Mouse (Mus musculus) ovary, postnatal 10 days (tissue): ENCODE data around the gene Zfp511.

ENCODE experiments used
- DNase-seq: peaks from one replicate; pipeline ENCODE4 v3.0.0; 2022; ENCODE audit warnings: low spot score

Zfp511 gene

DNA sequence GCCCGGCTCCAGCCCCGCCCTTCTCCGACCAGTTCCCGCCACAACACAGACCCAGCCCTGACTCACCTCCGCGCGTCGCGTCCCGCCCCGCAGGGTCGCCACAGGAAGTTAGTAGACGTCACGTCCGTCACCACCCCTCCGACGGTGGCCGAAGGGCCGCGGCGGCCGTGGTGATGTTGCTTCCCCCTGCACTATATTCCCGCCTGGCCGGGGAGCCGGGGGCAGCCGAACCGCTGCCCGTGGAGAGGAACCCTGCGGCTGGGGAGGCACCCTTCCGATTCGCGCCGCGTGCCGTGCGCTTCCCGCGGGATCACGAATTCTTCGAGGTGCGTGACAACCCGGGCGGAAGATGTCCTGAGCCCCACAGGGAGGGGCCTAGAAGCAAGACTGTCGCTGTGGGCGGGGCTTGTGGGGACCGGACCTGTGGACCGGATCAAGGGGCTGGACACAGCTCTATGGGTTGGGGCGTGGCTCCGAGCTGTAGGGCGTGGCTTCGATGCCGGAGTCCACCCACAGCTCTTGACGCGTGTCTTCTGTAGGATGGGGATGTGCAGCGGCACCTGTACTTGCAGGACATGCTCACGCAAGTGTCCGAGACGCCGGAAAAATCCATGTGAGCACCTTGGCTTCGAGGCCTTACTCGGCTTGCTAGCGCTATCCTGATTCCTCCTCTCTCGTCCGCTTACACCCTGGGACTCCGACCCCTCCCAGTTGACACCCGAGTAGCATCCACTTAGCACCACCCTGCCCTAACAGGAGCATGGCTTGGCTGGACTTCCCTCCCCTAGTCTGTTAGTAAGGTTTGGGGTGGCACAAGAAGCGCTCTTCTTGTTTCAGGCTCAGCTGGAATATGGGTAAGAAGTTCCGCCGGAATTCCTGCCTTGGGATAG, at the start of gene Zfp511, which contains the start of gene Tubgcp2:
TSS of gene Zfp511 (plus strand) at position 111 of the 890 bp plus-strand sequence.
TSS of gene Tubgcp2 (minus strand) at position 389 of the 890 bp plus-strand sequence.
- DNase-seq, result peak; percentile 84

DNA sequence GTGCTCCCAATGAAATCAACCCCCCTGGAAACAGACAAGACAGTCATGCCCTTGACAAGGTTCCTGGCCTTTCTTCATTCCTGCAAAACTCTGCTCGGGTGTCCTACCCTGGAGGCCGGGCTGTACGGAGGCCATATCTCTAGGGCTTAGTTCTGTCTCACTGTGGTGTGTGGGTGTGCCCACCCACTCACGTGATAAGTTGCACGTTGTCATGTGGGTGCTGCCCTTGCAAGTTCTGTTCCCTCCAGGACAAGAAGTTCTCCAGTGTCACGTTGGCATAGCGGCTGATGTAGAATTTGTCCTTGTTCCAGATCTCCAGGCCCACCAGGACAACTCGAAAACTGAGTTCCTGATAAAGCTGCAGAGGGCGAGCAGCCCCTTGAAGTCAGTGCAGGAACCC, 47.9 kb upstream of the Zfp511 start:
- no peak for DNase-seq

DNA sequence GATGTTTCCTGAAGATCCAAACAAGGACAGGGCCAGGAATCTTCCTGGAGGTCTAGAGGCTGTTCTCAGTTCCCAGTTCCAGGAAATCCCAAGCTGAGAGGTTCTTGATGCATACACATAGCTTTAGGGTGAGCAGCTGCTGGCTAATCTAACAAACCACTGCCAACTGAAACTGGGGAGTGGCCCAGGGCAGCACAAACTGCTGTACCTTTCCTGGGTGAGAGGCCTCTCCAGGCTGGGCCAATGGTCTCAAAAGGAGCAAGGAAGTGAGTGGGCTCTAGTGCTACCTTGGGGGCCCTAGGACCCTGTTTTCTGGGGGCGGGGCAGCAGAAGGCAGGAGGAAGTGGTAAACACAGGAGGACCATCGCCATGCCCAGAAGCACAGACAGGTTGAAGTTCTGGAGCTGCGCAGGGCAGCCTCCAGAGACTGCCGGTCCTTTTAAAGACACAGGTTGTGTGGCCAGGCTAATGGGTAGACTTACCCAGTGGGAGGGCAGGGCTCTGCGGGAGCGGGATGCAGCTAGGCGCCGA, 45.3 kb upstream of the Zfp511 start:
- no peak for DNase-seq

- no peak for DNase-seq
Measured at GRCm38 (mm10) chr7:139992406-139992805, 43.8 kb upstream of the Zfp511 start, which contains the start of gene Adam8. Gene Adam8, minus strand, starts transcription at chr7:139992562.

GRCm38 (mm10) chr7:139993532-139993931, 42.7 kb upstream of the Zfp511 start:
- no peak for DNase-seq

DNA sequence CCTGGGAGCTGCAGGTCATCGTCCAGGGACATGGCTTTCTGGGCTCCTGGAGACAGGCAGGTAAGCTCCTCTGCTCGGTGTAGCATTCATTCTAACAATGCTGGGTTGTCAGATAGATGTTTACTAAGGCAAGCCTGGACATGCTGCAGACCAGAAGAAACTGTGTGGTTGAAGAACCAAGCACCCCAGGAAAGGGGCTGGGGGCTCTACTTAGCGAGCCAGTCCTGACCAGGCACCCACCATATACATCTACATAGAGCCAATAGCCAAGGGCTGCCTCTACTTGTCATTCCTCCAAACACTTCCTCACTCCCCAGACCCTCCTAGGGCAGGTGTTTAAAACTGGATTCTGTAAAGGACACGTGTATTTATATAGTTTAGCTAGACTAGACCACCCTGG, 42.0 kb upstream of the Zfp511 start:
- DNase-seq, result no peak

GRCm38 (mm10) chr7:139994676-139995075, 41.5 kb upstream of the Zfp511 start:
- DNase-seq, result no peak

DNA sequence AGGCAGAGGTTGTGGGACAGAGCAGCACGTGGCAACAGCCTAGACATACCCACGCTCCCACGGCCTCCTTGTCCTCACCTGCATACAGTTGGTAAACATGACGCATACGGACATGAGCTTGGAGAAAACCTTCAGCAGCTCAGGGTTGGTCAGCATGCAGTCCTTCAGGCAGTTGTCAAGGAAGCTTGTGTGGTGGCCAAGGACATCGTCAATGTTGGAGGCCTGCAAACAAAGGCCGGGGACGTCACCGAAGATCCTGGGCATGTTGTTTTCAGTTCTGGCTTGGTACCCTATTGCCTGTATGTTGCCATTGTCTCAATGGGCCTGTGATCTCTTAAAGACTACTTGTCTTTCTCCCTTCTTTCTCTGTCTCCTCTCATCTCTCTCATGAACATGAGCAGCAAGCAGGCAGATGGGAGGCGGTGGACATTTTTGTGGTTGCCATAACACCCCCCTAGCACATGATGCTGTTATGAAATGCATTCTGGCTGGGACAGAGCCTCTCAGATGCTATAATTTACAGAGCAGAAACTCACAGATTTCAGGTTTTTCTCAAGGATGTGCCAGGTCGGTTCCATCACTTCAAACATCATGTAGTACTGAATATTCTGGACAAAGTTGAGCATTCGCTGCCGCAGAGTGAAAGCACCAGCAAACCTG, 37.4 kb upstream of the Zfp511 start:
- no peak for DNase-seq

GRCm38 (mm10) chr7:140001086-140001740, 35.0 kb upstream of the Zfp511 start:
- DNase-seq, result no peak

- DNase-seq, result no peak
Measured at GRCm38 (mm10) chr7:140004666-140005065, 31.5 kb upstream of the Zfp511 start.

DNA sequence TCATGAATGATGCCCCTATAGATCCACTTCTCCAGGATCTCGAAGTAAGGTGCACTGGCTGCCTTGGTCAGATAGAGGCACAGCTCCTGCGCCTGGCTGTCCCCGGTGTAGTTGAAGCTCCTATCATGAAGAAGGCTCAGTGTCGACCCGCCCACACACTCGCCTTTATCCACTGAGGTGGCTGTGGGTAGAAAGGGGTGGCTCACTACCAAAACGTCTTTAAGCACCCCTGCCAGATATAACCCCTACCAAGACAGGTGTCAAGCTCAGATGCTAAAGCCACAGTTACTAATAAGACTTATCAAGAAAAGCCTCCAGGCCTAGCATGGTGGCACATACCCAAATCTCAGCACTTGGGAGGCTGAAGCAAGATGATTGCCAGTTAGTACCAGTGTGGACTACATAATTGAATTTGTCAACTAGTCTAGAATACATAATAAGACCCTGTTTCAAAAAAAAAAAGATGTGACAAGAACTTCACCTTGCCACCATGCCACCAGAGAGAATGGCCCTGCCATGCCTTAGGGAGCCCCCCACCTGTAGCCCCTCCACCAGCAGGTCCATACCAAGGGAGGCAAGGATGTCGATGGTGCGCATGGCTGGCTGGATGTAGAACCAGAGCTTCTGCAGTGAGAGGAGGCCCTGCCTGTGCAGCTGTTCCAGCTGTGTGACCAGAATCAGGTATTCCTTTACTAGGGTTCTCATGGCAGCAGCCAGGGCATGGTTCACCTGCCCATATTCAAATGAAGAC, 29.2 kb upstream of the Zfp511 start:
- no peak for DNase-seq

GRCm38 (mm10) chr7:140007781-140008180, 28.4 kb upstream of the Zfp511 start:
- DNase-seq, result no peak

DNA sequence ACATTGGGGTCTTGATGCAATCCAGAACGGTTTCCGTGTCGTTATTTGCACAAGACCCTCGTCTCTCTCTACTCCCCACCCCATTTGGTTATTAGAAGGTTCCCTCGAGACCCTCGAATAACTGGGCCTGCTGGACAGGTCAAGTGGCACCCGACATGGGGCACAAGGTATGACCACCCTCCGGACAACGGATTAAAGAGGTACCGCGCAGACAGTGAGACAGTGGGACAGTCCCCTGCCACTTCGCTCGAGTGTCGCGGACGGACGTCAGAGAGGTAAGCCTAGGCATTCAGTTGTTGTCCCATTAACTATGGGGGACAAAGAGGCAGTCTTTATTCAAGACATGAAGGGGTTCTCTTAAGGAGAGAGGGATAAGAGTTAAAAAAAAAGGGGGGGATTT, 24.9 kb upstream of the Zfp511 start:
- no peak for DNase-seq

GRCm38 (mm10) chr7:140031771-140032170, 4.4 kb upstream of the Zfp511 start:
- DNase-seq, result no peak

DNA sequence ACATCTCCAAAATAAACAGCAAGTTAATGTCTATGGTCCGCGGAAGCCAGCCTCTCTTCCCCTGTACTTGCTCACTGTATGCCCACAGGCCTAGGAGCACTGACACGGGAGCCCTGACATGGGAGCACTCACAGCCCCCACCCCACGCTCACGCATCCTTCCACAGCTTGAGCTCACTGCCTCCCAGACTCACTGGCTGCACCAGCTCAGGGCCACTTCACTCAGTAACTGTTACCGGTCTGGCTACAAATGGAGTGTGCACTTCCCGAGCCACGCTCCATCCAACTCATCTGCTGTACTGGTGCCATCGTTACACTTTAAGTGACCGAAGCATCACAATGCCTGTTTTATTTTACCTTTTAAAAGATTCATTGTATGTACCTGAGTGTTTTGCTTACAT, 3.8 kb upstream of the Zfp511 start:
- no peak for DNase-seq

DNA sequence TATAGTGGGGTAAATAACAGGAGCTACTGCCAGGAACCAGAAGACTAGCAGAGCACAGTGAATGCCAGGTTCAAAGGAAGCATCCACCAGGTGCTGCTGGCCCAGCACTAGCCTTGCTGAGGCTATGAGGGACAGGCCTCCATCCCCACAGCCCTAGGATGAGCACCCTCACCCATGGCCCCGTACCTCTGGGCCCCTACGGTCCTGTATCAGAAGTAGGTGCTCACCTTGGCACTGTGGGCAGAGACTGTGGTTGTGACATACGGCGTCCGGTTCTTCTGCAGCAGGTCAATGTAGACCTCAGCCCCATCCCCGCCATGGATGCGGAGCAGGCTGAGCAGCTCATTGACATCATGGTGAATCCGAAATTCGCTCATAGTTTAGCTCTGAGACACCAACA, 2.8 kb upstream of the Zfp511 start:
- no peak for DNase-seq

GRCm38 (mm10) chr7:140035456-140035855, 735 bp upstream of the Zfp511 start:
- no peak for DNase-seq

- DNase-seq, result no peak
Measured at GRCm38 (mm10) chr7:140037171-140037555, 972 bp downstream of the Zfp511 start.

DNA sequence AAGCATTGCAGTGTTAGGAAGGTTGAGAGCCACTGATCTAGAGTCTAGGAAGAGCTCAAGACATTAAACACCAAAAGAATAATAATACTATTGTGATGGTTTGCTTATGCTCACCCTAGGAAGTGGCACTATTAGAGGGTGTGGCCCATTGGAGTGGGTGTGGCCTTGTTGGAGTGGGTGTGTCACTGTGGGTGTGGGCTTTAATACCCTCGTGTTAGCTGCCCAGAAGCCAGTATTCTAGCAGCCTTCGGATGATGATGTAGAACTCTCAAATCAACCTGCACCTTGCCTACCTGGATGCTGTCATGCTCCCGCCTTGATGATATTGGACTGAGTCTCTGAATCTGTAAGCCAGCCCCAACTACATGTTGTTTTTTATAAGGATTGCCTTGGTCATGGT, 6.5 kb downstream of the Zfp511 start:
- DNase-seq, result no peak

DNA sequence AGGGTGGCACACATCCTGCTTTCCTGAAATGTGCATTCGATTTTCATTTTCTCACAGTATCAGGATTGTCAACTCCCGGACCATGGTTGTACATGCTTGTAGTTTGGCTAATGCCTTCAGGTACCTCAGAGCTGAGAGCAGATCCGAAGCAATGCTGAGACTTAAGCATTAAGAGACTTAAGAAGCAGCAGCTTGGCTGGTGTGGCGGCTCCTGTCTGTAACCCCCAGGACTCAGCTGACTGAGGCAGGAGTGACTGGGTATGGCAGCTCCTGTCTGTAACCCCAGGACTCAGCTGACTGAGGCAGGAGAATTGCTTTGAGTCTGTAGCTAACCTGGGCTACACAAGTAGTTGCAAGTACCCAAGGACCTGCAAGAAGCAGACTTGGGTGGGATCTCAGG, 9.4 kb downstream of the Zfp511 start:
- DNase-seq, result no peak

GRCm38 (mm10) chr7:140047811-140048311, 11.7 kb downstream of the Zfp511 start:
- no peak for DNase-seq
